Mouse (Mus musculus): Measurements from ENCODE around the gene Gabpa.

The Gabpa gene

GRCm38 (mm10) chr16:84873805-84874204 is 39.1 kb downstream of the Gabpa start:
- no peak for DNase-seq

- DNase-seq: peak; percentile 19
Observed at GRCm38 (mm10) chr16:84875012-84875717, 40.4 kb downstream of the Gabpa start.

GRCm38 (mm10) chr16:84875718-84876035 is 41.0 kb downstream of the Gabpa start:
- no peak for DNase-seq

- DNase-seq: peak; percentile 7
Observed at GRCm38 (mm10) chr16:84876082-84876481, 41.4 kb downstream of the Gabpa start.

GRCm38 (mm10) chr16:84879146-84879545 is 44.4 kb downstream of the Gabpa start:
- peak; percentile 64 for DNase-seq

- DNase-seq: no peak
Observed at GRCm38 (mm10) chr16:84881168-84881567, 46.4 kb downstream of the Gabpa start.

GRCm38 (mm10) chr16:84881754-84882321 is 47.1 kb downstream of the Gabpa start:
- no peak for DNase-seq

GRCm38 (mm10) chr16:84884572-84884971 is 49.8 kb downstream of the Gabpa start:
- DNase-seq: no peak

GRCm38 (mm10) chr16:84902995-84903394 is 68.3 kb downstream of the Gabpa start:
- no peak for DNase-seq

GRCm38 (mm10) chr16:84911477-84912165 is 76.9 kb downstream of the Gabpa start:
- DNase-seq: no peak
